Mouse (Mus musculus) limb, embryonic 14.5 days (tissue): ENCODE results near the gene Cir1. TPM values are rescaled to one million over a fixed set of nuclear protein-coding genes. Genes with fewer than 3 reads are reported as not detected.

Experiments used
- ATAC-seq: fragments of 200-750 bp; cut with Nextera tagmentation; 2 replicates; pipeline ENCODE4 v1.8.0; 2017; ENCODE audit warnings: low read depth, moderate number of reproducible peaks, moderate TSS enrichment; ENCODE audit not compliant: low FRiP score
- DNase-seq: peaks from one replicate; pipeline ENCODE4 v3.0.0-alpha.2; 2015; ENCODE audit warnings: low spot score
- H3K27ac ChIP-seq: fragments of 300-500 bp; sonication (generic); replicated peaks from 2 replicates; pipeline ENCODE4 v1.5.1; 2014; ENCODE audit warnings: low read depth, mild to moderate bottlenecking, low read length, moderate library complexity, mixed read lengths
- H3K27me3 ChIP-seq: fragments of 300-500 bp; sonication (generic); 2 replicates; pipeline ENCODE4 v1.6.1; 2014; ENCODE audit warnings: low read length, mixed read lengths; ENCODE audit not compliant: control insufficient read depth, insufficient read depth
- H3K36me3 ChIP-seq: fragments of 300-500 bp; sonication (generic); 2 replicates; pipeline ENCODE4 v1.6.1; 2014; ENCODE audit warnings: mild to moderate bottlenecking, low read length, moderate library complexity, mixed read lengths; ENCODE audit not compliant: control insufficient read depth, insufficient read depth
- H3K4me1 ChIP-seq: fragments of 300-500 bp; sonication (generic); 2 replicates; pipeline ENCODE4 v1.6.1; 2014; ENCODE audit warnings: antibody characterized with exemption, low read length, mixed read lengths; ENCODE audit not compliant: control insufficient read depth, insufficient read depth
- H3K4me2 ChIP-seq: fragments of 300-500 bp; sonication (generic); replicated peaks from 2 replicates; pipeline ENCODE4 v1.6.1; 2014; ENCODE audit warnings: low read depth, mild to moderate bottlenecking, low read length, moderate library complexity; ENCODE audit not compliant: severe bottlenecking
- H3K4me3 ChIP-seq: fragments of 300-500 bp; sonication (generic); replicated peaks from 2 replicates; pipeline ENCODE4 v1.5.1; 2014; ENCODE audit warnings: low read length
- H3K9ac ChIP-seq: fragments of 300-500 bp; sonication (generic); 2 replicates; pipeline ENCODE4 v1.6.1; 2014; ENCODE audit warnings: mild to moderate bottlenecking, low read depth, low read length, moderate library complexity; ENCODE audit not compliant: severe bottlenecking
- H3K9me3 ChIP-seq: fragments of 300-500 bp; sonication (generic); 2 replicates; pipeline ENCODE4 v1.6.1; 2016; ENCODE audit warnings: low read length; ENCODE audit not compliant: control insufficient read depth
- POLR2A ChIP-seq: fragments of 200-500 bp; IDR thresholded peaks from 2 replicates; pipeline ENCODE4 v1.8.0; 2012; ENCODE audit warnings: inconsistent platforms, mild to moderate bottlenecking, moderate library complexity, borderline replicate concordance; ENCODE audit not compliant: insufficient read depth, insufficient read length; ENCODE audit errors: extremely low read depth
- WGBS: fragments of 180-500 bp; shearing (Covaris S2); extraction: QIAGEN DNeasy Blood & Tissue Kit; methylation state at CpG from one replicate; pipeline ENCODE4 v1.1.7; 2014; 5-methylcytosine and 5-hydroxymethylcytosine counted together
- polyA plus RNA-seq, 2 experiments: library from polyadenylated mRNA; depleted of rRNA in 1 of 2; stranded (reverse) in 1 of 2; unstranded in 1 of 2; fragments of >200 nt; fragmentation: Nextera tagmentation in 1 of 2; extraction: Ambion mirVana in 1 of 2; gene quantifications; 2 replicates each; pipeline versions ENCODE4 v1.2.1 to v1.2.3; 2012 to 2014

The Cir1 gene
- polyA plus RNA-seq, 2 experiments: 22.1 to 25.2 TPM

DNA sequence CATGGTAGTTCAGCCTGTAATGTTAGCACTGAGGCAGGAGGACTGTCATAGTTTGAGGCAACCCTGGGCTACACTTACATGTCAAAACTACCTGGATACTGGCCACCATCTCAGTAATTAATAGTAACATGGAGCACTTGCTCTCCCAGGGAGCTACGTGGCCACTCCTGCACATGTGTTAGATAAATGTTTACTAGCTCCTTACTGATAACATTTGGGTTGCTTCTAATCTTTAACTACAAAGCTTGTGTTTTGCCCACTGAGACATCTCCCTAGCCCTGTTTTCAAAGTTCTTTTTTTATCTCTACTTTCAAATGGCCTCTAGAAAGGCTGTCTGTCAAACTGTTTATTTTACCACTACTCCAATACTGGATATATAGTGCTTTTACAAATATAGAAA is 10.5 kb downstream of the Cir1 start:
- ATAC-seq: no peak
- DNase-seq: no peak
- Histone ChIP-seq H3K9me3 (no peaks in the 10 kb centered on the region), H3K9ac (no peak overlapping the region), H3K4me2 (no peak overlapping the region), H3K27me3 (no peaks in the 10 kb centered on the region), H3K4me1 (no peaks in the 10 kb centered on the region), H3K4me3 (no peak overlapping the region), H3K36me3 (peaks cover 59% of the 10 kb centered on the region), H3K27ac (no peak overlapping the region)
- TF ChIP-seq POLR2A: no peak
- 76% methylated on average over 1 of the region's 1 CpGs for WGBS

DNA sequence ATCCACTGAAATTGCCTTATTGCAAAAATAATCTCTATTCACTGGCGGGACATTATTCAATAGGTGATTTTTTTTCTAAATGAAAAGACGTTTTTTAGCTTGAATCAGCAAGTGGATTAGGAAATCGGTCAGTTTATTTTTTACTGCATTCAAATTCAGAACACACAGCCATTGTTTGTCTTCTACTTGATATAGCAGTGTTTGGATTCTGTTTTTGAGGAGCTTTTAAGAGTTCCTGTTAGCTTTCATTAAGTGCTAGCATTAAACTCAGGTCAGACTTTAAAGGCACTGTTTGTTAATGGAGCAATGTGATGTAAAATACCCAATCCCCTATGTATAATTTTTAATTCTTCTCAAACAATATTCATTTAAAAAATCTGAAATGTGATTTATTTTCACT is 13.7 kb downstream of the Cir1 start:
- no peak for ATAC-seq
- no peak overlapping the region for H3K27ac ChIP-seq
- no peak for TF ChIP-seq POLR2A
- H3K9me3 ChIP-seq: no peaks in the 10 kb centered on the region
- no peak overlapping the region for H3K9ac ChIP-seq
- H3K4me1 ChIP-seq: no peaks in the 10 kb centered on the region
- no peak overlapping the region for H3K4me2 ChIP-seq
- no peaks in the 10 kb centered on the region for H3K27me3 ChIP-seq
- WGBS: 80% methylated on average over 3 of the region's 3 CpGs
- no peak overlapping the region for H3K4me3 ChIP-seq
- no peak for DNase-seq
- H3K36me3 ChIP-seq: peaks cover 55% of the 10 kb centered on the region

DNA sequence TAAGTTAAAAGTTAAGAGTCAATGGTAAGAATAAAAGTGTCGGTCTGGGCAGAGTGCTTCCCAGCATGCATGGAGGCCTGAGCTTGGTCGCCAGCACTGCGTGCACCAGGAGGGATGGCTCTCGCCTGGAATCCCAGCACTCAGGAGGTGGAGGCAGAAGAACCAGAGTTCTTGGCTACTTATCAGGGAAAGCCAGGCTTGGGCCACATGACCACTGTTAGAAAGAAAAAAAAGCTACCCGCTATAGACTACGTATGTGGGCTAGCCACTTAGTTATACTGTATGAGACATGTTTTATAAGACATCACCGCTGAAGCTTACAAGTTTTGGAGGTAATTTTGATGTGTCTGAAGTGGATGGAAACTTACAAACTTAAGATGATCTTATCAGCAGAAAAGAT is 14.3 kb downstream of the Cir1 start:
- no peak for DNase-seq
- H3K9me3 ChIP-seq: no peaks in the 10 kb centered on the region
- no peaks in the 10 kb centered on the region for H3K27me3 ChIP-seq
- no peak overlapping the region for H3K4me2 ChIP-seq
- H3K4me1 ChIP-seq: no peaks in the 10 kb centered on the region
- 82% methylated on average over 7 of the region's 7 CpGs for WGBS
- H3K27ac ChIP-seq: no peak overlapping the region
- no peak overlapping the region for H3K4me3 ChIP-seq
- no peak for ATAC-seq
- peaks cover 51% of the 10 kb centered on the region for H3K36me3 ChIP-seq
- no peak overlapping the region for H3K9ac ChIP-seq
- TF ChIP-seq POLR2A: no peak

DNA sequence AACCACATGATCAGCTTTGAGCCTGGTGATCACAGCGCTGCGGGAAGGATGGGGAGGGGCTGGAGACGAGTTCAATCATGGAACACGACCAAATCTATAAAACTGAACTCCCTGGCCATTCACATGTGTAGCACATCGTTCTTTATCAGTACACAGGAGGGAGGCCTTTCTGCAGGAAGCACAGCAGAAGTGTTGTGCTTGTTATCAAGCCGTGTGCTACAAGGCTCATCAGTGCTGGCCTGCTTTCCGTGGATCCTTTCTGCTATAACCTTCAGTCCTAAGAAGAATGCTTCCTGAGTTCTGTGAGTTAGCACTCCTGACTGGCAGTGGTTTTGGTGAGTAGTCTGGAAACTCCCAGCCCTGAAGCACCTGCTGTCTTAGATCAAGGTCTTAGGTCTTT is 17.5 kb downstream of the Cir1 start:
- H3K4me2 ChIP-seq: no peak overlapping the region
- 80% methylated on average over 7 of the region's 7 CpGs for WGBS
- peaks cover 55% of the 10 kb centered on the region for H3K36me3 ChIP-seq
- H3K9me3 ChIP-seq: no peaks in the 10 kb centered on the region
- H3K9ac ChIP-seq: no peak overlapping the region
- H3K4me3 ChIP-seq: no peak overlapping the region
- no peak overlapping the region for H3K27ac ChIP-seq
- DNase-seq (no peak), ATAC-seq (no peak)
- no peaks in the 10 kb centered on the region for H3K4me1 ChIP-seq
- no peak for TF ChIP-seq POLR2A
- no peaks in the 10 kb centered on the region for H3K27me3 ChIP-seq

DNA sequence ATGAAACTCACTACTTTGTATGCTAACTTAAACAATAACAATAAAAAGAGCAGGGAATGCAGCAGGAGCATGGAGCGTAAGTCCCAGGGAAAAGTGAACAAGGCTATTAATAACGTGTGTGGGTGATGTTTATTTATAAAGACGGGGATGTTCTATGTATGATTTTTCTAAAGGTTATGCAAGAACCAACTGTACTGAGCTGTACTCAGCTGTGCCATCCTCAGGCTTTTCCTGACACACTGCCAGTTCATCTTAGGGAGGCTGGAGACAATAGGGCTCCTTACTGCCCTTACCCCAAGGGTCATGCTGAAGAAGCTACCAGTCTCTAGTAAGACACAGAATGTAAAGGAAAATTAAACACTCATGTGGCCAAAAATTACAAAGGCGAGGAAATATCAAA is 21.4 kb downstream of the Cir1 start:
- peaks cover 61% of the 10 kb centered on the region for H3K36me3 ChIP-seq
- H3K4me3 ChIP-seq: no peak overlapping the region
- H3K4me1 ChIP-seq: no peaks in the 10 kb centered on the region
- ATAC-seq (no peak), DNase-seq (no peak)
- no peak overlapping the region for H3K4me2 ChIP-seq
- H3K27me3 ChIP-seq: no peaks in the 10 kb centered on the region
- H3K27ac ChIP-seq: no peak overlapping the region
- H3K9ac ChIP-seq: no peak overlapping the region
- H3K9me3 ChIP-seq: no peaks in the 10 kb centered on the region
- 87% methylated on average over 4 of the region's 4 CpGs for whole genome bisulfite sequencing
- no peak for TF ChIP-seq POLR2A

DNA sequence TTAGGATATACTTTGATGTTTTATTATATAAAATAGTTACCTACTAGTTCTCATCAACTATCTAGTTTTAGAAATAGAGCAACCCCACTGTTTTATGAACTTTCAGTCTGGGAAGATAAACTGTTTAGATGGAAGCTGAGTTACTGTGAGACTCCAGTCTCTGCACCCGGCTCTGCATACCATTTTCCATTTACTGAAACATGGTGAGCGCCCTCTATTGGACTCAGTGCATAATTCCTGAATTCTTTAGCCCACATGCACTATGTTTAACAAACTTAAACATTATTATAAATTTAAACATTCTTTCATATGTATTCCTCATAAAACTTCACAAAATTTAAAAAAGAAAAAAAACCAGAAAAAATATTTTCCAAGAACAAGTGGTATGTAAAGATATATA is 26.9 kb downstream of the Cir1 start:
- peaks cover 5% of the 10 kb centered on the region for H3K4me1 ChIP-seq
- DNase-seq: no peak
- no peak overlapping the region for H3K4me3 ChIP-seq
- TF ChIP-seq POLR2A: no peak
- H3K4me2 ChIP-seq: no peak overlapping the region
- no peaks in the 10 kb centered on the region for H3K9me3 ChIP-seq
- no peak; the same call in 1 of the 2 replicates for ATAC-seq
- 5% methylated on average over 2 of the region's 2 CpGs for WGBS
- peaks cover 17% of the 10 kb centered on the region for H3K27me3 ChIP-seq
- H3K9ac ChIP-seq: no peak overlapping the region
- H3K36me3 ChIP-seq: peaks cover 20% of the 10 kb centered on the region
- no peak overlapping the region for H3K27ac ChIP-seq
